Mouse (Mus musculus) limb, embryonic 13.5 days (tissue): Measurements from ENCODE around the gene Carmil3. TPM values are rescaled to one million over a fixed set of nuclear protein-coding genes. Genes with fewer than 3 reads are reported as not detected.

ENCODE experiments used
- ATAC-seq: fragments of 200-750 bp; cut with Nextera tagmentation; 2 replicates; pipeline ENCODE4 v1.8.0; 2017; ENCODE audit warnings: low read depth, moderate number of reproducible peaks, moderate TSS enrichment; ENCODE audit not compliant: low FRiP score
- H3K27ac ChIP-seq: fragments of 300-500 bp; sonication (generic); 2 replicates; pipeline ENCODE4 v1.5.1; 2015; ENCODE audit warnings: inconsistent platforms, mild to moderate bottlenecking, moderate library complexity
- H3K27me3 ChIP-seq: fragments of 300-500 bp; sonication (generic); 2 replicates; pipeline ENCODE4 v1.6.1; 2015; ENCODE audit warnings: mild to moderate bottlenecking, inconsistent platforms
- H3K36me3 ChIP-seq: fragments of 300-500 bp; sonication (generic); 2 replicates; pipeline ENCODE4 v1.6.1; 2015; ENCODE audit warnings: inconsistent platforms, mild to moderate bottlenecking, moderate library complexity
- H3K4me1 ChIP-seq: fragments of 300-500 bp; sonication (generic); 2 replicates; pipeline ENCODE4 v1.6.1; 2015; ENCODE audit warnings: inconsistent platforms
- H3K4me2 ChIP-seq: fragments of 300-500 bp; sonication (generic); replicated peaks from 2 replicates; pipeline ENCODE4 v1.6.1; 2015; ENCODE audit warnings: inconsistent platforms, mild to moderate bottlenecking, moderate library complexity
- H3K4me3 ChIP-seq: fragments of 300-500 bp; sonication (generic); 2 replicates; pipeline ENCODE4 v1.5.1; 2015; ENCODE audit warnings: moderate library complexity, mild to moderate bottlenecking, inconsistent platforms
- H3K9ac ChIP-seq: fragments of 300-500 bp; sonication (generic); 2 replicates; pipeline ENCODE4 v1.6.1; 2015; ENCODE audit warnings: mild to moderate bottlenecking, inconsistent platforms
- H3K9me3 ChIP-seq: fragments of 300-500 bp; sonication (generic); 2 replicates; pipeline ENCODE4 v1.6.1; 2016; ENCODE audit warnings: inconsistent platforms
- WGBS: fragments of 180-500 bp; shearing (Covaris S2); methylation state at CpG from one replicate; pipeline ENCODE4 v1.1.7; 2015; 5-methylcytosine and 5-hydroxymethylcytosine counted together
- polyA plus RNA-seq: library from polyadenylated mRNA; unstranded; fragments of >200 nt; fragmentation: Nextera tagmentation; extraction: Ambion mirVana; gene quantifications from 2 replicates; pipeline ENCODE4 v1.2.1, GENCODE M21; 2015

Gene Carmil3
- polyA plus RNA-seq, 1 experiment from 2014 or later, result 2.7 TPM

GRCm38 (mm10) chr14:55524062-55524461 is 33.6 kb downstream of the Carmil3 start:
- H3K27ac ChIP-seq, result no peak overlapping the region
- H3K4me2 ChIP-seq, result no peak overlapping the region
- no peaks in the 10 kb centered on the region for H3K36me3 ChIP-seq
- H3K9ac ChIP-seq, result no peak overlapping the region
- peaks cover 61% of the 10 kb centered on the region for H3K27me3 ChIP-seq
- WGBS, result 57% methylated on average over 4 of the region's 4 CpGs
- H3K4me3 ChIP-seq, result no peak overlapping the region
- ATAC-seq, result no peak
- H3K4me1 ChIP-seq, result peaks cover 10% of the 10 kb centered on the region
- H3K9me3 ChIP-seq, result no peaks in the 10 kb centered on the region

DNA sequence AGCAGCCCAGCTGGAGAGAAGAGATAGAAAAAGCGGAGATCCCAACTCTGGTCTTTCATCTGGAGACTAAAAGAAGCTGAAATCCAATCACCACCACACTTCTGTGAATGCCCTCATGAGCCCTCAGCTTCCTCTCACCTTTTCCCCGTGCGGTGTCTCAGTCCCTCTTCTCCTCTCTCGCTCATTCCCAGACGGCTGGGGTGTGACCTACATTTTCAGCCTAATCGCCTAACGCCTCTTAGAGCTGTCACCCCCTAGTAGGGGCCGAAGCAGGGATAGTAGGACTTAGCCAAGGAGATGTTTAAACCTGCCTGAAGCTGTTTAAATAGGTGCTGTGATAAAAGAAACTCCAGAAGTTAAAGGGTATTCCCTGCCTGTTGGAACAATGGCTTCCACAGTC is 34.3 kb downstream of the Carmil3 start, which contains the start of gene Nrl:
TSS of gene Nrl (minus strand) at position 197 of the 400 bp plus-strand sequence.
- peaks cover 10% of the 10 kb centered on the region for H3K4me1 ChIP-seq
- no peak within 1 kb of the TSS for H3K9ac ChIP-seq
- no peak for ATAC-seq
- no peak within 1 kb of the TSS for H3K4me3 ChIP-seq
- no peaks in the 10 kb centered on the region for H3K9me3 ChIP-seq
- H3K27me3 ChIP-seq, result peaks cover 61% of the 10 kb centered on the region
- no peak within 1 kb of the TSS for H3K27ac ChIP-seq
- WGBS, result 20% methylated on average over 8 of the region's 8 CpGs
- H3K36me3 ChIP-seq, result no peaks in the 10 kb centered on the region
- H3K4me2 ChIP-seq, result no peak within 1 kb of the TSS

GRCm38 (mm10) chr14:55526674-55527073 is 36.2 kb downstream of the Carmil3 start:
- Histone ChIP-seq H3K27me3 (peaks cover 49% of the 10 kb centered on the region), H3K9ac (no peak overlapping the region), H3K27ac (no peak overlapping the region), H3K36me3 (no peaks in the 10 kb centered on the region), H3K9me3 (no peaks in the 10 kb centered on the region), H3K4me1 (no peaks in the 10 kb centered on the region), H3K4me2 (no peak overlapping the region), H3K4me3 (no peak overlapping the region)
- WGBS, result 84% methylated on average over 2 of the region's 2 CpGs
- ATAC-seq, result no peak

GRCm38 (mm10) chr14:55527940-55528339 is 37.5 kb downstream of the Carmil3 start:
- Histone ChIP-seq H3K27ac (no peak overlapping the region), H3K9me3 (no peaks in the 10 kb centered on the region), H3K9ac (no peak overlapping the region), H3K4me3 (no peak overlapping the region), H3K4me1 (no peaks in the 10 kb centered on the region), H3K4me2 (no peak overlapping the region), H3K36me3 (no peaks in the 10 kb centered on the region), H3K27me3 (peaks cover 37% of the 10 kb centered on the region)
- WGBS, result 20% methylated on average over 3 of the region's 3 CpGs
- no peak for ATAC-seq

GRCm38 (mm10) chr14:55536116-55536745 is 45.8 kb downstream of the Carmil3 start:
- Histone ChIP-seq H3K4me3 (no peak overlapping the region), H3K9ac (no peak overlapping the region), H3K4me1 (peaks cover 11% of the 10 kb centered on the region), H3K36me3 (no peaks in the 10 kb centered on the region), H3K4me2 (no peak overlapping the region), H3K27ac (no peak overlapping the region), H3K27me3 (no peaks in the 10 kb centered on the region), H3K9me3 (no peaks in the 10 kb centered on the region)
- no peak for ATAC-seq
- WGBS, result 53% methylated on average over 6 of the region's 6 CpGs

- H3K27ac ChIP-seq, result peak within 1 kb of the TSS; percentile 87
- peak; percentile 94 for ATAC-seq
- H3K9me3 ChIP-seq, result no peaks in the 10 kb centered on the region
- peak within 1 kb of the TSS; percentile 67 for H3K4me3 ChIP-seq
- peak within 1 kb of the TSS; percentile 82 for H3K9ac ChIP-seq
- under 1% methylated on average over 32 of the region's 32 CpGs for WGBS
- H3K36me3 ChIP-seq, result peaks cover 25% of the 10 kb centered on the region
- H3K27me3 ChIP-seq, result no peaks in the 10 kb centered on the region
- peak within 1 kb of the TSS; percentile 83 for H3K4me2 ChIP-seq
- H3K4me1 ChIP-seq, result peaks cover 17% of the 10 kb centered on the region
These were observed 49.8 kb downstream of the Carmil3 start, which contains the start of gene Pck2 for GRCm38 (mm10) chr14:55540067-55540786. Gene Pck2 (plus strand): TSS chr14:55540266.

GRCm38 (mm10) chr14:55540787-55541321 is 50.4 kb downstream of the Carmil3 start:
- no peaks in the 10 kb centered on the region for H3K27me3 ChIP-seq
- 4% methylated on average over 10 of the region's 10 CpGs for WGBS
- H3K4me1 ChIP-seq, result peaks cover 17% of the 10 kb centered on the region
- peaks cover 32% of the 10 kb centered on the region for H3K36me3 ChIP-seq
- peak; percentile 17; the same call in 1 of the 2 replicates for ATAC-seq
- peak overlapping the region; percentile 67 for H3K4me3 ChIP-seq
- H3K9me3 ChIP-seq, result no peaks in the 10 kb centered on the region
- peak overlapping the region; percentile 87 for H3K27ac ChIP-seq
- H3K9ac ChIP-seq, result peak overlapping the region; percentile 82
- H3K4me2 ChIP-seq, result peak overlapping the region; percentile 83

DNA sequence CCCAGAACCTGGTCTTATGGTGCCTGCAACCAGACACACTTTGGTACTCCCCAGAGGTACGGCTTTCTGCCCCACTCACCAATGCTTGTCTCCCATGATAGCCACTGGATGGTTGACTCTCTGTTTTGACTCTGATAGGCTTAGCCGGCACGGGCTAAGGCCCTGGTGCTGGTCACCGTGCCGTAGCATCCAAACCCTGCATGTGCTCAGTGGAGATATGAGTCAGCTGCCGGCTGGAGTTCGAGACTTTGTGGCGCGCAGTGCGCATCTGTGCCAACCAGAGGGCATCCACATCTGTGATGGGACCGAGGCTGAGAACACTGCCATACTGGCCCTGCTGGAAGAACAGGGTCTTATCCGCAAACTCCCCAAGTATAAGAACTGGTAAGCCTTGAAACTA is 51.8 kb downstream of the Carmil3 start:
- H3K36me3 ChIP-seq, result peaks cover 41% of the 10 kb centered on the region
- 95% methylated on average over 12 of the region's 12 CpGs for WGBS
- peaks cover 17% of the 10 kb centered on the region for H3K4me1 ChIP-seq
- no peak overlapping the region for H3K4me3 ChIP-seq
- ATAC-seq, result no peak
- H3K9me3 ChIP-seq, result no peaks in the 10 kb centered on the region
- H3K9ac ChIP-seq, result no peak overlapping the region
- H3K27me3 ChIP-seq, result no peaks in the 10 kb centered on the region
- no peak overlapping the region for H3K4me2 ChIP-seq
- H3K27ac ChIP-seq, result no peak overlapping the region

DNA sequence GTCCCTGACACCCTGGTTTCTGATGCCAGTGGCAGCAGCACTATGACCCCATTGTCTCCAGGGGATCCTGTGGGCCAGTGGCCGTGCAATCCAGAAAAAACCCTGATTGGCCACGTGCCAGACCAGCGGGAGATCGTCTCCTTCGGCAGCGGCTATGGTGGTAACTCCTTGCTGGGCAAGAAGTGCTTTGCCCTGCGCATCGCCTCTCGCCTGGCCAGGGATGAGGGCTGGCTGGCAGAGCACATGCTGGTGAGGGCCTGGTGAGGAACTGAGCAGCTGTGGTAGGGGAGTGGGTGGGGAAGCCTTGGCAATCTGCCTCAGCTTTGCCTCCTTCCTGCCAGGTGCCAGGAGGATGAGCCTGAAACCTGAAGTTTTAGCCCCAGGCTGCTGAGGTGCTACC is 53.9 kb downstream of the Carmil3 start:
- Histone ChIP-seq H3K9ac (no peak overlapping the region), H3K27me3 (no peaks in the 10 kb centered on the region), H3K4me1 (peaks cover 17% of the 10 kb centered on the region), H3K4me3 (no peak overlapping the region), H3K27ac (no peak overlapping the region), H3K9me3 (no peaks in the 10 kb centered on the region), H3K36me3 (peaks cover 62% of the 10 kb centered on the region), H3K4me2 (no peak overlapping the region)
- WGBS, result 85% methylated on average over 9 of the region's 9 CpGs
- no peak for ATAC-seq

GRCm38 (mm10) chr14:55550191-55550590 is 59.7 kb downstream of the Carmil3 start:
- Histone ChIP-seq H3K36me3 (peaks cover 42% of the 10 kb centered on the region), H3K4me3 (no peak overlapping the region), H3K4me1 (no peaks in the 10 kb centered on the region), H3K9ac (no peak overlapping the region), H3K27ac (no peak overlapping the region), H3K4me2 (no peak overlapping the region), H3K27me3 (no peaks in the 10 kb centered on the region), H3K9me3 (no peaks in the 10 kb centered on the region)
- 88% methylated on average over 6 of the region's 6 CpGs for WGBS
- no peak for ATAC-seq

DNA sequence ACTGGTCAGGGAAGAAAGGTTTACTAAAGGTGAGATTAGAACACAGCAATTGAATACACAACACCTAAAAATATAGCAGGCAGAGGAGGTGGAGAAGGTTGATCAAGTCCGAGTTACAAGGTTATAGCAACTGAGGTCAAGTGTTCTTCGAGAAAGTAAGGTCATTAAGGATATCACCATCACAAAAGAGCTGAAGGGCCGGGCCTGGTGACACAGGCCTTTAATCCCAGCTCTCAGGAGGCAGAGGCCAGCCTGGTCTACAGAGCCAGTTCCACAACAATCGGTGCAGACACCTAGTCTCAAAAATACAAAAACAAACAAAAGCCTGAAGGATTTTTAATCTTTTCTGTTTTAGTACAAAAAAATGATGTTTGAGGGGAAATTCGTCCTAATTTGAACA is 60.9 kb downstream of the Carmil3 start:
- no peaks in the 10 kb centered on the region for H3K4me1 ChIP-seq
- ATAC-seq, result no peak
- no peak overlapping the region for H3K4me2 ChIP-seq
- H3K27ac ChIP-seq, result no peak overlapping the region
- peaks cover 30% of the 10 kb centered on the region for H3K36me3 ChIP-seq
- H3K9me3 ChIP-seq, result no peaks in the 10 kb centered on the region
- no peak overlapping the region for H3K9ac ChIP-seq
- 72% methylated on average over 5 of the region's 5 CpGs for WGBS
- no peaks in the 10 kb centered on the region for H3K27me3 ChIP-seq
- no peak overlapping the region for H3K4me3 ChIP-seq

- Histone ChIP-seq H3K27ac (no peak overlapping the region), H3K36me3 (peaks cover 28% of the 10 kb centered on the region), H3K4me3 (no peak overlapping the region), H3K9me3 (no peaks in the 10 kb centered on the region), H3K27me3 (no peaks in the 10 kb centered on the region), H3K4me1 (0 out of 2 replicates have a peak, but pooled peaks cover under 1% of the 10 kb centered on the region), H3K4me2 (no peak overlapping the region), H3K9ac (no peak overlapping the region)
- WGBS, result 95% methylated on average over 8 of the region's 8 CpGs
- no peak for ATAC-seq
These were observed 61.3 kb downstream of the Carmil3 start for GRCm38 (mm10) chr14:55551794-55552193.
